Comparison of ENCODE assay signal across 3 mouse cellular contexts in genomic region chr14:73102986-73103385, GRCm38 (mm10). TPM values are rescaled to one million over a fixed set of nuclear protein-coding genes. Genes with fewer than 3 reads are reported as not detected.
"Had no signal": no experiment of that assay in that cellular context is flagged by ENCODE, and none has a peak within 500 bp of the region (broad histone marks: within the 10 kb centered on the region; RNA-seq: fewer than 3 reads in every experiment).

No protein-coding gene starts in this region.

RNA-seq across cellular contexts. Expression of gene Cysltr2, which starts 54.1 kb away (rescaled TPM):
- polyA plus RNA-seq: lung, embryonic 14.5 days; midbrain, embryonic 10.5 days; midbrain, embryonic 13.5 days had no signal
